Mouse (Mus musculus) heart, embryonic 15.5 days (tissue): Measurements from ENCODE around the gene Mat2b. TPM values are rescaled to one million over a fixed set of nuclear protein-coding genes. Genes with fewer than 3 reads are reported as not detected.

Experiments
- ATAC-seq: fragments of 200-750 bp; cut with Nextera tagmentation; replicated peaks from 2 replicates; pipeline ENCODE4 v1.8.0; 2017; ENCODE audit warnings: low read depth, moderate TSS enrichment; ENCODE audit not compliant: insufficient number of reproducible peaks, insufficient read depth, low FRiP score
- H3K27ac ChIP-seq: fragments of 300-500 bp; sonication (generic); 2 replicates; pipeline ENCODE4 v1.5.1; 2015; ENCODE audit warnings: mild to moderate bottlenecking, inconsistent platforms
- H3K27me3 ChIP-seq: fragments of 300-500 bp; sonication (generic); 2 replicates; pipeline ENCODE4 v1.6.1; 2015; ENCODE audit warnings: inconsistent platforms
- H3K36me3 ChIP-seq: fragments of 300-500 bp; sonication (generic); 2 replicates; pipeline ENCODE4 v1.6.1; 2015; ENCODE audit warnings: mild to moderate bottlenecking, inconsistent platforms
- H3K4me1 ChIP-seq: fragments of 300-500 bp; sonication (generic); replicated peaks from 2 replicates; pipeline ENCODE4 v1.6.1; 2015; ENCODE audit warnings: inconsistent platforms
- H3K4me2 ChIP-seq: fragments of 300-500 bp; sonication (generic); 2 replicates; pipeline ENCODE4 v1.6.1; 2015; ENCODE audit warnings: inconsistent platforms, mild to moderate bottlenecking, moderate library complexity
- H3K4me3 ChIP-seq: fragments of 300-500 bp; sonication (generic); 2 replicates; pipeline ENCODE4 v1.5.1; 2015; ENCODE audit warnings: mild to moderate bottlenecking, inconsistent platforms
- H3K9ac ChIP-seq: fragments of 300-500 bp; sonication (generic); 2 replicates; pipeline ENCODE4 v1.6.1; 2015; ENCODE audit warnings: mild to moderate bottlenecking, inconsistent platforms
- H3K9me3 ChIP-seq: fragments of 300-500 bp; sonication (generic); replicated peaks from 2 replicates; pipeline ENCODE4 v1.6.1; 2016; ENCODE audit warnings: inconsistent platforms
- WGBS: fragments of 180-500 bp; shearing (Covaris S2); methylation state at CpG from one replicate; pipeline ENCODE4 v1.1.7; 2015; ENCODE audit warnings: mixed read lengths; 5-methylcytosine and 5-hydroxymethylcytosine counted together
- polyA plus RNA-seq: library from polyadenylated mRNA; unstranded; fragments of >200 nt; fragmentation: Nextera tagmentation; extraction: Ambion mirVana; gene quantifications from 2 replicates; pipeline ENCODE4 v1.2.1, GENCODE M21; 2015

Mat2b gene
- polyA plus RNA-seq, 1 experiment from 2014 or later = 123 TPM

- Histone ChIP-seq H3K4me3 (no peak overlapping the region), H3K9me3 (no peaks in the 10 kb centered on the region), H3K4me2 (no peak overlapping the region), H3K27ac (no peak overlapping the region), H3K4me1 (no peaks in the 10 kb centered on the region), H3K27me3 (no peaks in the 10 kb centered on the region), H3K36me3 (no peaks in the 10 kb centered on the region), H3K9ac (no peak overlapping the region)
- 51% methylated on average over 2 of the region's 2 CpGs for WGBS
- no peak for ATAC-seq
Observed at GRCm38 (mm10) chr11:40647246-40647645, 47.8 kb downstream of the Mat2b start.

Other genes with a start within 250 kb of the Mat2b start
- gene Hmmr, start 38.2 kb upstream of the Mat2b start, polyA plus RNA-seq = 44.2 and 48.7 TPM in 2 replicates
- gene Nudcd2, start 38.5 kb upstream of the Mat2b start, polyA plus RNA-seq = 81.3 and 92.3 TPM in 2 replicates
- 124 and 139 TPM in 2 replicates for gene Ccng1, start 60.1 kb upstream of the Mat2b start, polyA plus RNA-seq